Mouse (Mus musculus): ENCODE measurements around the gene Ntrk2.

DNA sequence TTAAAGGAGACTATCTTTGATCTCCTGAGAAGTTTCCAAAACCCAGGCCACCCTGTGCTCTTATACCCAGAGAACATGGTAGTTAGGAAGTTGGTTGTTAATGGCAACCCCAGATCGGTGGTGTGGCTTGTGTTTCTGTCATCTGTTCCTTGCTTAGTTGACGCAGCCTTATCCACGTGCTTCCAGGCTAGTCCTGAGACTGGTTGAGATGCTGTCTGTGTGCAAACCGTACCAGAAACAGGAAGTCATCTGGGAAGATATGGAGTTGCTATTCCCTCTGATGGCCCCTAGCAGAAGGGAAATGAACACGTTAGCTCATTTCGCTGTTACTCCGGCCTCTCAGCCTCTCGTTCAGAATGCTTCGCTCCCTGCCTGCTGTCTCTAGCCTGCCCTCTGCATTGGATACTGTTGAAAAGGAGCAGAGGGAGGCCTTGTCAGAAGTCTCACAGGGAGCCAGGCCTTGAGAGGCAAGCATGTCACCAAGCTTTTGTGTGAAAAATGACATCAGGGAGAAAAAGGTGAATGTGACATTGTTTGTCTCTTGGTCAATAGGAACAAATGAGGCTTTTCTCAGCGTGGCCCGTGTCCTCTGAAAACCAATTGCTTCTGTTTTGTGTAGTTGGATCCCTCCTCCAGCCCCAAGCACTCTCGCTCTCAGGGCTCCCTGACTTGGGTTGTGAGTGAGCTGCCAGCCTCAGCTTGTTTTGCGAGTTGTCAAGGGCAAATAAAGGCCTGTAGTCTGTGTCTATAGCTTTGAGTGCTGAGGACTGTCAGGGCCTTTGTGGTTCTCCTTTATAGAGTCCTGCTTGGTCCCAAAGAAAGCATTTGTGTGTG, 285.0 kb downstream of the Ntrk2 start:
- TF ChIP-seq CTCF (IDR thresholded peaks at IDR 0.05; ENCODE audit: control insufficient read depth, insufficient read depth, low read length) = no peak
- no peak for TF ChIP-seq POLR2A (IDR thresholded peaks at IDR 0.05; ENCODE audit: borderline replicate concordance, control insufficient read depth, low read depth, low read length)
